Mouse (Mus musculus): ENCODE measurements at regions not wholly inside any gene's neighbourhood (a gene's known extent, or its start where the extent isn't known, plus 50 kb on each side); places are given as distances from the start of the nearest gene placed in this dataset.

DNA sequence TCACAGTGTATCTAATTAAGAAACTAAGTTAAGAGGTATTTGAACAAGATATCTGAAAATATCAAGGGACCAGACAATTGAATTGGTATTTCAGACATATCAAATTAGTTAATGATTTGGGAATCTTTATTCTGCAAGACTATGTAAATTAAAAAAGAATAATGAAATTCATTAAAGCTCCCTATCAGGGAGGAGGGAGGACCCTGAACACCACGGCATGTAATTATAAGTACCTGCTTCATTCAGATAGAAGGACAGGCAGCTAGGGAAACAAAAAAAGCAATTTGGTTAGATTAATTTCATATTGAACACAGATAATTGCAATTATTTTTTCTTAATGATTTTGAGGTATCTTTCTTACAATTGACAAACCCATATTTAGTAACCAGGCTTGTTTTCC is 1090.3 kb downstream of the Pla2g4a start:
- Histone ChIP-seq H3K4me1 (replicated peaks) (no peaks in the 10 kb centered on the region), H3K4me2 (no peak overlapping the region), H3K4me3 (replicated peaks) (no peak overlapping the region), H3K9ac (no peak overlapping the region), H3K27ac (no peak overlapping the region), H3K36me3 (no peaks in the 10 kb centered on the region), H3K9me3 (replicated peaks) (no peaks in the 10 kb centered on the region), H3K27me3 (no peaks in the 10 kb centered on the region)
- no peak for ATAC-seq (ENCODE audit: low read depth)
- 61% methylated on average over 1 of the region's 1 CpGs for WGBS (ENCODE audit: insufficient replicate concordance)
- no peak for DNase-seq

DNA sequence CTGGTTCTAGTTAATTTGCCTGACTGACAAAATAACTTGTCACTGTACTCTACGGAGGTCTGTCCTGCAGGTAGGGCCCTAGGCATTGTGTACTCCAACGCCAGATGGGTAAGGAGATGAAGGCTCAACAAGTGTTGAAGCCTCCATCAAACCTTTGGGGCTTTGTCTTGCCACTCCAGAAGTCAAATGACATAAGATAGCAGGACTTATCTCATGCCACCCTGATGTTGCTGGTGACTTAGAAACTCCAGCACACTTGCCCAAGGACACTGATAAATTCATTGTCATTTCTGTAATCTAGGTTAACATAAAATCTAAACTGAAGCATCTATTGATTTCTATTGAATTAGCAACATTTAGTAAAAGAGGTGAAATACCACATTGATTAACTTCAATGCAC is 1097.5 kb downstream of the Pla2g4a start:
- 56% methylated on average over 2 of the region's 2 CpGs for WGBS (ENCODE audit: insufficient replicate concordance)
- no peaks in the 10 kb centered on the region for H3K9me3 ChIP-seq (replicated peaks)
- DNase-seq (no peak), ATAC-seq (ENCODE audit: low read depth) (no peak)
- H3K4me1 ChIP-seq (replicated peaks) = no peaks in the 10 kb centered on the region
- H3K4me2 ChIP-seq = no peak overlapping the region
- H3K27ac ChIP-seq = no peak overlapping the region
- no peaks in the 10 kb centered on the region for H3K27me3 ChIP-seq
- H3K36me3 ChIP-seq = no peaks in the 10 kb centered on the region
- H3K9ac ChIP-seq = no peak overlapping the region
- no peak overlapping the region for H3K4me3 ChIP-seq (replicated peaks)

DNA sequence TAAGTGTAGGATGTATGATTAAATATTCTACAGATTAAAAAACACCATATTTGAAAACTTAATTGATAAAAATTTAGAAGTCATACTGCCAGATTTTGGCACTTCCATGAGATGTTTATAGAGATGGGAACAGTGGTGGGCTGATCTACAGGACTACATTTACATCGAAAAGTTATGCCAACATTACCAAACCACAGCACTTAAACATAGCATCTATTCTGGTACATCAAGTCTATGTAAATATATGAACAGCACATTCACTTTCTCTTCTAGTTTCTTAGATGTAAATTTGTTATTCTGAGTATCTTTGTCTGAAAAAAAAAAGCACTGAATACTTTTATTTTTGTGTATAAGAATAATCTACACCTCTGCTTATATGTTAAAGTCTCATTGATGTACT is 1108.1 kb downstream of the Pla2g4a start:
- Histone ChIP-seq H3K9ac (no peak overlapping the region), H3K27me3 (no peaks in the 10 kb centered on the region), H3K4me3 (replicated peaks) (no peak overlapping the region), H3K4me1 (replicated peaks) (no peaks in the 10 kb centered on the region), H3K27ac (no peak overlapping the region), H3K4me2 (no peak overlapping the region), H3K36me3 (no peaks in the 10 kb centered on the region), H3K9me3 (replicated peaks) (no peaks in the 10 kb centered on the region)
- DNase-seq = no peak
- no peak for ATAC-seq (ENCODE audit: low read depth)
- 56% methylated on average over 1 of the region's 1 CpGs for WGBS (ENCODE audit: insufficient replicate concordance)

DNA sequence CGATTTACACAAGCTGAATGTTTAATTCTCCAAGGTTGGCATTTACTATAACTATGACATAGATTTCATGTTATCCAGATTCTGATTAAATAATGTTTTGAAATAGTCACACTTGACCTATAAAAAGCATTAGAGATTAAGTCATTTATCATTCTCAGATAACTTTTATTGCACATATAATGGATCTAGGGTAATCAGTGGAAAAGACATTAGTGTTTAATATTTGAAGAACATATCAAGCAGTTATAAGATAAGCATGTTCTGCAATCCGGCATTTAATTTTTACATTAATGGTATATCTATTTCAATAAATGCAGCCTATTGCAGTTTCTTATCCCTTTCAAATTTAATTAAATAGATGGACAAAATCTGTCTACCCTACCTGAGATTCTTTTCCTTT is 1114.5 kb downstream of the Pla2g4a start:
- H3K9ac ChIP-seq = no peak overlapping the region
- ATAC-seq (ENCODE audit: low read depth) (no peak), DNase-seq (no peak)
- no peaks in the 10 kb centered on the region for H3K4me1 ChIP-seq (replicated peaks)
- no peak overlapping the region for H3K4me2 ChIP-seq
- no peak overlapping the region for H3K4me3 ChIP-seq (replicated peaks)
- H3K27me3 ChIP-seq = no peaks in the 10 kb centered on the region
- H3K27ac ChIP-seq = no peak overlapping the region
- H3K9me3 ChIP-seq (replicated peaks) = no peaks in the 10 kb centered on the region
- H3K36me3 ChIP-seq = no peaks in the 10 kb centered on the region
- WGBS (ENCODE audit: insufficient replicate concordance) = 70% methylated on average over 2 of the region's 2 CpGs

DNA sequence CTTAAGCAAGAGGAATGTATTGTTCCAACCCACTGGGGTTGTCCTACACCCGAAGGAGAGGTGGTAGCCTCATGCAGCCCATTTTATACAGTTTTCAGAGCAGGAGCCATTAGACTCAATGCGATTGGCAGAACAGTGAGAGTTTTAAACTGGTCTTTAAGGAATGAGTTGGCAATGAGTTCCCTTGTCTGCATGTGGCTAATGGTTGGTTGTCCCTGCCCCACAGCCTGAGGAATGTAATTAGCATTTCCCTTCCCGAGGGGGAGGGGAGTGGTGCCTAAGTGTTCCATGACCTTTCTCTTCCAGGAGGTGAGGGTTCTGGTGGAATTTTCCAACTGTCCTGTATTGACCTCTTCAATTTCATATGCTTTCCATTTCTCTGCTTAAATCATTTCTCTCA is 1137.9 kb downstream of the Pla2g4a start:
- DNase-seq (no peak), ATAC-seq (ENCODE audit: low read depth) (no peak)
- Histone ChIP-seq H3K36me3 (no peaks in the 10 kb centered on the region), H3K4me1 (replicated peaks) (no peaks in the 10 kb centered on the region), H3K27ac (no peak overlapping the region), H3K9ac (no peak overlapping the region), H3K9me3 (replicated peaks) (no peaks in the 10 kb centered on the region), H3K27me3 (no peaks in the 10 kb centered on the region), H3K4me3 (replicated peaks) (no peak overlapping the region), H3K4me2 (no peak overlapping the region)
- 47% methylated on average over 3 of the region's 3 CpGs for WGBS (ENCODE audit: insufficient replicate concordance)

DNA sequence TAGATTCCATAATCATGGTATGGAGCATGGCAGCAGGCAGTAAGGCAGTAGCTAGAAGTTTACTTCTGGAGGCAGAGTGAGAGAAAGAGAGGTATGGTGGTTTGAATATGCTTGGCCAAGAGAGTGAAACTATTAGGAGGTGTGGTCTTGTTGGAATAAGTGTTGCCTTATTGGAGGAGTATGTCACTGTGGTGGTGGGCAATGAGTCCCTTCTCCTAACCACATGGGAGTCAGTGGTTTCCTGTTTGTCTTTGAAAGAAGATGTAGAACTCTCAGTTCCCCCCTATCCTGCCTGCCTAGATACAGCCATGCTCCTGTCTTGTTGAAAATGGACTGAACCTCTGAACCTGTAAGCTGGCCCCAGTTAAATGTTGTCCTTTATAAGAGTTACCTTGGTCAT is 1152.4 kb downstream of the Pla2g4a start:
- Histone ChIP-seq H3K27ac (no peak overlapping the region), H3K36me3 (no peaks in the 10 kb centered on the region), H3K9ac (no peak overlapping the region), H3K4me1 (replicated peaks) (no peaks in the 10 kb centered on the region), H3K27me3 (no peaks in the 10 kb centered on the region), H3K4me2 (no peak overlapping the region), H3K4me3 (replicated peaks) (no peak overlapping the region), H3K9me3 (replicated peaks) (no peaks in the 10 kb centered on the region)
- DNase-seq (no peak), ATAC-seq (ENCODE audit: low read depth) (no peak)

DNA sequence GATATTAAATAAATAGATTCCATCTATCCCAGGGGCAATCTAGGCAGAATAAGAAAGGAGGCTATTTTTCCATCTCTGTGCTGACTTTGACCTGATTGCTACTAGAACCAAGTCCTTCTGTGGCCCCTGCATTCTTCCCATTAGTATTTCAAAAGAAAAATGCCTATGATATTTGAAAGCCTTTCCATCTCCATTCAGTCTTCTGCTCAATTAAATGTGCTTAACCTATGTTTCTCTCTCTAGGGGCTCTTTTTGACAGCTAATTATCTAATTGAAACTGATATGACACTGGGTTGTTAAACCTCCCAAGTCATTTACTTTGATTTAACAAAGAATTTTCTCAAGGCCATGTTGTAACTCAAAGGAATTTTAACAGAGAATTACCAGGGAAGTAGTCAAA is 1164.0 kb downstream of the Pla2g4a start:
- no peak for DNase-seq
- H3K27me3 ChIP-seq = no peaks in the 10 kb centered on the region
- H3K4me3 ChIP-seq (replicated peaks) = no peak overlapping the region
- no peak overlapping the region for H3K27ac ChIP-seq
- no peaks in the 10 kb centered on the region for H3K36me3 ChIP-seq
- H3K9ac ChIP-seq = no peak overlapping the region
- no peak overlapping the region for H3K4me2 ChIP-seq
- ATAC-seq (ENCODE audit: low read depth) = no peak
- H3K4me1 ChIP-seq (replicated peaks) = no peaks in the 10 kb centered on the region
- no peaks in the 10 kb centered on the region for H3K9me3 ChIP-seq (replicated peaks)

DNA sequence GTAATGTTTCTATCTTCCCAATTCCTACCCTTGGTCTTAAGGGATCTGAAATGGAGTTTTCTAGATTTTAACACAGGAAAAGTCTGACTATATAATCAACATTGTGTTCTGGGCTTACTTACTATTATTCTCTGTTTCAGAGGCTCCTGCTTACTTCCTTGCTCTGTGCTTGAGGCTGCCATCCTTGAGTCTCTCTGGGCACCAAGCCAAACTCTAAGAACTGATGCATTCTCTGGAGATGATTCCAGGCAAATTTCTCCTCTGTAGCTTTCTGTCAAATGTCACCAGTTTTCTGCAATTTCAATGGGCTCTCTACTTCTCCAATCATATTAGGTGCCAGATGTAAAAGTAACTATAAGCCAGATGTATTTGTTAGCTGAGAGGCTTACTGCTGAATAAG is 1210.3 kb downstream of the Pla2g4a start:
- ATAC-seq (ENCODE audit: low read depth) = no peak

DNA sequence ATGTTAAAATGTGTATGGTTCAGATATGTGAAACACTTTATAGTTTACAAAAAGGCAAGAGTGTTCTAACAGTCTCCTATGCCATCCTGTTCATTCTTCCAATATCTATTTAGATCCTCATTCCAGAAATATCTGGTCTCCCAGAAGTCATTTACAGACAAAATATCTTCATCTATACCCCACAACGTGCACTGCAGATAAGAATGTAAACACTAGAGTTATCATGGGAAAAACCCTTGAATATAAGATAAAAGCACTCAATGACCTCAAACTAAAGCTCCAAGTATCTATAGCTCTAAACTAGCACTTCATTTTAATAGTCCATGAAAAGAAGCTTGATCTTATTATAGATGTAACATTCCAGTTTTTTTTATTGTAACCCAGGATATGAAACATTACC is 1239.0 kb downstream of the Pla2g4a start:
- Histone ChIP-seq H3K27ac (no peak overlapping the region), H3K9ac (no peak overlapping the region), H3K36me3 (no peaks in the 10 kb centered on the region), H3K4me3 (replicated peaks) (no peak overlapping the region), H3K4me1 (replicated peaks) (no peaks in the 10 kb centered on the region), H3K9me3 (replicated peaks) (no peaks in the 10 kb centered on the region), H3K4me2 (no peak overlapping the region), H3K27me3 (no peaks in the 10 kb centered on the region)
- ATAC-seq (ENCODE audit: low read depth) = no peak
- no peak for DNase-seq
- WGBS (ENCODE audit: insufficient replicate concordance) = 18% methylated on average over 1 of the region's 1 CpGs

More for the DNA sequence above, 1210.3 kb downstream of the Pla2g4a start:
- H3K27ac ChIP-seq = no peak overlapping the region
- H3K4me1 ChIP-seq (replicated peaks) = no peaks in the 10 kb centered on the region
- no peaks in the 10 kb centered on the region for H3K36me3 ChIP-seq
- no peak overlapping the region for H3K4me3 ChIP-seq (replicated peaks)
- no peaks in the 10 kb centered on the region for H3K27me3 ChIP-seq
- H3K9me3 ChIP-seq (replicated peaks) = no peaks in the 10 kb centered on the region
- H3K4me2 ChIP-seq = no peak overlapping the region
- no peak for DNase-seq
- H3K9ac ChIP-seq = no peak overlapping the region

DNA sequence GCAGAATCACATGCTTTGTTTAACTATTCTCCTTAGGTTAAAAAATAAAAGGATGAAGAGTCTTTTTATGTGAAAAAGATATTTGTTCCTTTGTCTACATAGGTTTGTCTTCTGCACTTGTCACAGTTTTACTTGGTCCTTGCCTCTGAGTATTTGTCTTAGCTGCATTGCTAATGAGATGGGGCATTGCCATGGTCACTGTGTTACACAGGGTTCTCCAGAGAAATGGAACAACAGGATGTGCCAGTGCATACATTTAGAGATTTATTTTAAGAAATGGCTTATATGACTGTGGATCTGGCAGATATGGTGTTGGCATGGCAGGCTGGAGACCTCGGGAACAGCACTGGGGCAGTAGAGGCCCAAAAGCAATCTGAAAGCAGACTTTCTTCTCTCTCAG is 1239.7 kb downstream of the Pla2g4a start:
- WGBS (ENCODE audit: insufficient replicate concordance) = 50% methylated on average over 1 of the region's 1 CpGs
- no peak overlapping the region for H3K4me3 ChIP-seq (replicated peaks)
- no peaks in the 10 kb centered on the region for H3K27me3 ChIP-seq
- DNase-seq (no peak), ATAC-seq (ENCODE audit: low read depth) (no peak)
- no peak overlapping the region for H3K27ac ChIP-seq
- no peak overlapping the region for H3K4me2 ChIP-seq
- H3K36me3 ChIP-seq = no peaks in the 10 kb centered on the region
- no peaks in the 10 kb centered on the region for H3K9me3 ChIP-seq (replicated peaks)
- H3K4me1 ChIP-seq (replicated peaks) = no peaks in the 10 kb centered on the region
- H3K9ac ChIP-seq = no peak overlapping the region

DNA sequence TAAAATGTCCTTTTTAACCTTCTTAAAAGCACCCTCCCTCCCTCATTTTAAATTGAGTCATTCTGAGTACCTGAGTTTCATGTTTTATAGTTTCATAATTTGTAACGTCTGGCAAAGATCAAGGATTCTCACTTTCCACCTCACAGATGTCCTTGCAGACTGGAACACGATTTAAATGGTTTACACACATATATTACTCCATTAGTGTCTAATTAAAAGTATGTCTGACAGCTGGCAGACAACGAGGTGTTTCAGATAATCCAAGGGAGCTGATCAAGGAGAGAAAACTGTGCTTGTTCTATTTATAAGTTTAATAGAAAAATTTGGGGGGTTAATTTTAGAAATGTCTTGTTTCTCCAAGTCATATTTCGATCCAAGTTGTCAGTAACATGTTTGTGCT is 1240.1 kb downstream of the Pla2g4a start:
- Histone ChIP-seq H3K4me1 (replicated peaks) (no peaks in the 10 kb centered on the region), H3K27ac (no peak overlapping the region), H3K36me3 (no peaks in the 10 kb centered on the region), H3K4me3 (replicated peaks) (no peak overlapping the region), H3K9me3 (replicated peaks) (no peaks in the 10 kb centered on the region), H3K9ac (no peak overlapping the region), H3K27me3 (no peaks in the 10 kb centered on the region), H3K4me2 (no peak overlapping the region)
- ATAC-seq (ENCODE audit: low read depth) (no peak), DNase-seq (no peak)
- 44% methylated on average over 4 of the region's 4 CpGs for WGBS (ENCODE audit: insufficient replicate concordance)

DNA sequence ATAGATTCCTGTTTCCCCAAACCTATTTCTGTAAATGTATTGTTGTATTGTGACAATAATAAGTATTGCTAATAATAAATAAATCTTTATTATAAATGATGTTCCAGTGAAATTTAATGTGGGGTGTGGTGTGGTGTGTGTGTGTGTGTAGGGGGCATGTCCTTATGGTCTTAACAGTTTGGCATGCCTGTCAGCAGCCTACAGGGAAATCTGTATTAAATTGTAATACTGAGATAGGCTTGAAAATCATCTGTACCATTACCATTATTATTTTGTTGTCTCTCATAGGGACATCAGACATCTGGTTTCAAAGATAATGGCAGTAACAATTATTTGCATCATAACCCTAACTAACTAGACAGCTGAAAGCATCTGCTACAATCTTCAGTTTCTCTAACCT is 1253.0 kb downstream of the Pla2g4a start:
- Histone ChIP-seq H3K4me2 (no peak overlapping the region), H3K9ac (no peak overlapping the region), H3K4me1 (replicated peaks) (no peaks in the 10 kb centered on the region), H3K27ac (no peak overlapping the region), H3K9me3 (replicated peaks) (no peaks in the 10 kb centered on the region), H3K4me3 (replicated peaks) (no peak overlapping the region), H3K36me3 (no peaks in the 10 kb centered on the region), H3K27me3 (no peaks in the 10 kb centered on the region)
- ATAC-seq (ENCODE audit: low read depth) = no peak
- DNase-seq = no peak

DNA sequence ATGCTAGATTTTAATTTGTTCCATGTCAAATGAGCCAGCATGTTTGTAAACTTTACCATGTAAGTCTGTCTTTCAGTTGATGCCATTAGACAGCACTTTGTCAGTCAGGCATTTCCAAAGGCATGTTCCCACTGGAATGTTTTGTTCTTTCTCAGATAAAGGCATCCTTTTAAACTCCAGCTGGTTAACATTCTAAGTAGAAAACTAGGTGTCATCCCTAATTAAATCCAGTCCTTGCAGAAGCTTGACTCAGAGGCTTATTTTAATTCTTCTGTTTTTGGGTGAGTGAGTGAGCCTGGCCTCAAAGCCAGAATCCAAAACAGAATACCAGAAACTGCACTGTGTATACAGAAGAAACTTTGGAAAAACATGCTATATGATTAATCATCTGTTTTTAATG is 1253.4 kb downstream of the Pla2g4a start:
- no peaks in the 10 kb centered on the region for H3K27me3 ChIP-seq
- H3K4me2 ChIP-seq = no peak overlapping the region
- H3K27ac ChIP-seq = no peak overlapping the region
- H3K4me1 ChIP-seq (replicated peaks) = no peaks in the 10 kb centered on the region
- H3K36me3 ChIP-seq = no peaks in the 10 kb centered on the region
- H3K4me3 ChIP-seq (replicated peaks) = no peak overlapping the region
- H3K9me3 ChIP-seq (replicated peaks) = no peaks in the 10 kb centered on the region
- ATAC-seq (ENCODE audit: low read depth) = no peak
- H3K9ac ChIP-seq = no peak overlapping the region
- no peak for DNase-seq
